Mouse (Mus musculus) gonadal fat pad, adult 2 months (tissue): ENCODE results near the gene Farp1. TPM values are rescaled to one million over a fixed set of nuclear protein-coding genes. Genes with fewer than 3 reads are reported as not detected.
A peak's percentile ranks its signal among the peaks of the same experiment; 100 is the strongest.
"Not testable (repeated sequence)": the region's sequence is repeated elsewhere in the genome, so short reads cannot be mapped to it uniquely, and the experiment has no call there.

ENCODE experiments used
- DNase-seq: peaks from one replicate; pipeline ENCODE4 v3.0.0-alpha.2; 2012; ENCODE audit warnings: low read depth
- polyA plus RNA-seq: library from polyadenylated mRNA; depleted of rRNA; stranded (reverse); fragments of >200 nt; gene quantifications from 2 replicates; pipeline ENCODE4 v1.2.3, GENCODE M21; 2012

Gene Farp1
- polyA plus RNA-seq, 1 experiment, result 19.8 TPM

- DNase-seq, result peak; percentile 77
These were observed 69.8 kb downstream of the Farp1 start for GRCm38 (mm10) chr14:121104760-121105329.

GRCm38 (mm10) chr14:121106906-121107305 lies 71.9 kb downstream of the Farp1 start:
- DNase-seq, result no peak

- DNase-seq, result no peak
These were observed 72.8 kb downstream of the Farp1 start for GRCm38 (mm10) chr14:121107707-121108285.

GRCm38 (mm10) chr14:121108439-121109115 lies 73.6 kb downstream of the Farp1 start:
- no peak for DNase-seq

GRCm38 (mm10) chr14:121109116-121109504 lies 74.1 kb downstream of the Farp1 start:
- DNase-seq, result no peak

- no peak for DNase-seq
These were observed 75.7 kb downstream of the Farp1 start for GRCm38 (mm10) chr14:121110492-121111267.

- DNase-seq, result no peak
These were observed 77.1 kb downstream of the Farp1 start for GRCm38 (mm10) chr14:121112061-121112460.

GRCm38 (mm10) chr14:121113785-121114184 lies 78.8 kb downstream of the Farp1 start:
- no peak for DNase-seq

- no peak for DNase-seq
These were observed 81.7 kb downstream of the Farp1 start for GRCm38 (mm10) chr14:121116696-121117095.

- no peak for DNase-seq
These were observed 83.9 kb downstream of the Farp1 start for GRCm38 (mm10) chr14:121118860-121119259.

GRCm38 (mm10) chr14:121121664-121122063 lies 86.7 kb downstream of the Farp1 start:
- no peak for DNase-seq

GRCm38 (mm10) chr14:121122852-121123251 lies 87.9 kb downstream of the Farp1 start:
- DNase-seq, result no peak

- DNase-seq, result no peak
These were observed 89.5 kb downstream of the Farp1 start for GRCm38 (mm10) chr14:121124409-121125010.

- no peak for DNase-seq
These were observed 90.7 kb downstream of the Farp1 start for GRCm38 (mm10) chr14:121125651-121126050.

GRCm38 (mm10) chr14:121126291-121126690 lies 91.3 kb downstream of the Farp1 start:
- no peak for DNase-seq

GRCm38 (mm10) chr14:121128858-121129800 lies 94.1 kb downstream of the Farp1 start:
- DNase-seq, result no peak

- not testable (repeated sequence) for DNase-seq
These were observed 95.4 kb downstream of the Farp1 start for GRCm38 (mm10) chr14:121130351-121130750.

- no peak for DNase-seq
These were observed 99.4 kb downstream of the Farp1 start for GRCm38 (mm10) chr14:121134414-121134813.

- DNase-seq, result no peak
These were observed 108.9 kb downstream of the Farp1 start for GRCm38 (mm10) chr14:121143831-121144455.

GRCm38 (mm10) chr14:121144496-121144895 lies 109.5 kb downstream of the Farp1 start:
- no peak for DNase-seq
